Mouse (Mus musculus): ENCODE data around the gene Tnfrsf8. TPM values are rescaled to one million over a fixed set of nuclear protein-coding genes. Genes with fewer than 3 reads are reported as not detected.
"Not testable (repeated sequence)": the region's sequence is repeated elsewhere in the genome, so short reads cannot be mapped to it uniquely, and the experiment has no call there.

The Tnfrsf8 gene
- not detected in 2 replicates for polyA plus RNA-seq (2016; fragmentation: Nextera tagmentation; extraction: Ambion mirVana)

- H3K4me1 ChIP-seq, result no peaks in the 10 kb centered on the region
- H3K36me3 ChIP-seq, result no peaks in the 10 kb centered on the region
- H3K4me3 ChIP-seq, result no peak within 1 kb of the TSS
- DNase-seq (ENCODE audit: low spot score), result no peak
- no peak within 1 kb of the TSS for H3K27ac ChIP-seq
- H3K27me3 ChIP-seq (ENCODE audit: insufficient read depth, poor library complexity, severe bottlenecking), result peaks cover 32% of the 10 kb centered on the region
- WGBS, result 2% methylated on average over 24 of the region's 24 CpGs
- H3K9me3 ChIP-seq, result no peaks in the 10 kb centered on the region
These were observed at the start of gene Tnfrsf8 for GRCm38 (mm10) chr4:145314836-145315467. Gene Tnfrsf8, minus strand, starts transcription at chr4:145315164.

DNA sequence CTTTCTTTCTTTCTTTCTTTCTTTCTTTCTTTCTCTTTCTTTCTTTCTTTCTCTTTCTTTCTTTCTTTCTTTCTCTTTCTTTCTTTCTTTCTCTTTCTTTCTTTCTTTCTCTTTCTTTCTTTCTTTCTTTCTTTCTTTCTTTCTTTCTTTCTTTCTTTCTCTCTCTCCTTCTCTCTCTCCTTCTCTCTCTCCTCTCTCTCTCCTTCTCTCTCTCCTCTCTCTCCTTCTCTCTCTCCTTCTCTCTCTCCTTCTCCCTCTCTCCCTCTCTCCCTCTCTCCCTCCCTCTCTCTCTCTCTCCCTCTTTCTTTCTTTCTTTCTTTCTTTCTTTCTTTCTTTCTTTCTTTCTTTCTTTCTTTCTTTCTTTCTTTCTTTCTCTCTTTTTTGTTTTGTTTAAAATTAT lies 46.7 kb upstream of the Tnfrsf8 start:
- not testable (repeated sequence) for H3K9me3 ChIP-seq; H3K27ac ChIP-seq; DNase-seq (ENCODE audit: low spot score)

GRCm38 (mm10) chr4:145361065-145361464 lies 46.1 kb upstream of the Tnfrsf8 start:
- H3K27ac ChIP-seq, result no peak overlapping the region
- H3K4me3 ChIP-seq, result peak overlapping the region; percentile 41
- no peaks in the 10 kb centered on the region for H3K9me3 ChIP-seq
- H3K4me1 ChIP-seq, result no peaks in the 10 kb centered on the region
- WGBS, result 3% methylated on average over 12 of the region's 12 CpGs
- H3K36me3 ChIP-seq, result no peaks in the 10 kb centered on the region
- no peaks in the 10 kb centered on the region for H3K27me3 ChIP-seq (ENCODE audit: insufficient read depth, poor library complexity, severe bottlenecking)
- peak; percentile 81 for DNase-seq (ENCODE audit: low spot score)

More for the DNA sequence above, 46.7 kb upstream of the Tnfrsf8 start:
- not testable (repeated sequence) for H3K27me3 ChIP-seq (ENCODE audit: insufficient read depth, poor library complexity, severe bottlenecking); H3K4me3 ChIP-seq; H3K36me3 ChIP-seq; H3K4me1 ChIP-seq

- H3K4me1 ChIP-seq, result no peaks in the 10 kb centered on the region
- WGBS, result 48% methylated on average over 1 of the region's 1 CpGs
- H3K27ac ChIP-seq, result no peak overlapping the region
- H3K9me3 ChIP-seq, result no peaks in the 10 kb centered on the region
- no peak for DNase-seq (ENCODE audit: low spot score)
- H3K36me3 ChIP-seq, result no peaks in the 10 kb centered on the region
- H3K27me3 ChIP-seq (ENCODE audit: insufficient read depth, poor library complexity, severe bottlenecking), result no peaks in the 10 kb centered on the region
- no peak overlapping the region for H3K4me3 ChIP-seq
These were observed 45.6 kb upstream of the Tnfrsf8 start for GRCm38 (mm10) chr4:145360567-145360966.

DNA sequence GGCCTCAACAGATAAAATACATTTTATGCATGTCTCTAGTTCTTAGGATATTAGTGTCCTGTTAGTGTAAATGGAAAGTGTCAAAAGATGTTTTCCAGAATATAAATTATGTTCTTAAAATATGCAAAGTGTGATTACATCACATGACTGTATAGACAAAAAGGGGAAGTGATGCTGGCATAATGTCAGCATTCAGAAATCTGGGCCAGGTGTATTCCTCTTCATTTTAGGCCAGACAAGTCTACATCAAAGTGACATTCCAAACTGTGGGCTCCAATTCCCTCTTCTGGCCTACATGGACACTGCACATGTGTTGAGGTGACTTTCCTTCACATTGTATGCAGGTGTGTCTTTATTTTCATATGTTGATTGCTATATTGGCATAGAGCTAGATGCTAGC lies 41.3 kb upstream of the Tnfrsf8 start:
- Histone ChIP-seq H3K4me1 (no peaks in the 10 kb centered on the region), H3K27ac (no peak overlapping the region), H3K36me3 (no peaks in the 10 kb centered on the region), H3K9me3 (no peaks in the 10 kb centered on the region), H3K27me3 (ENCODE audit: insufficient read depth, poor library complexity, severe bottlenecking) (no peaks in the 10 kb centered on the region), H3K4me3 (no peak overlapping the region)
- DNase-seq (ENCODE audit: low spot score), result no peak

DNA sequence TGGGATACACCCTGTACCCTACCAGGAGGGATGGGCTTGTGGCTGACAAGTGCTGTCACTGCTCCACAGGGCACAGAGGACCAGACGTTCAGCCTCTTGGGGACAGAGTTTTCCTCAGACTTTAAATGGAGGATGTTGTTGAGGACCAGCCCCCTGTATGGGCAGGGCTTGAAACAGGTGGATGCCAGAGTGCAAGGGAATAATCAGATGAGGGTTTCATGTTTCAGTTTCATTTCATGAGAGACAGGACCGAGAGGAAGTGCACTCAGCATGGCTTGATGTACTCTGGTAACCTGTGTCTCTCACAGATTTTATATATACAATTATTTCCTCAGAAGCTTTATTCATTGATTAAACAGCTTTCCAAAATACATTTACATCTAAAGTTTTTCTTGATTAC lies 38.9 kb upstream of the Tnfrsf8 start:
- WGBS, result 38% methylated on average over 2 of the region's 2 CpGs
- no peaks in the 10 kb centered on the region for H3K9me3 ChIP-seq
- no peaks in the 10 kb centered on the region for H3K36me3 ChIP-seq
- DNase-seq (ENCODE audit: low spot score), result no peak
- H3K27ac ChIP-seq, result no peak overlapping the region
- no peaks in the 10 kb centered on the region for H3K4me1 ChIP-seq
- no peaks in the 10 kb centered on the region for H3K27me3 ChIP-seq (ENCODE audit: insufficient read depth, poor library complexity, severe bottlenecking)
- H3K4me3 ChIP-seq, result no peak overlapping the region

- no peaks in the 10 kb centered on the region for H3K27me3 ChIP-seq (ENCODE audit: insufficient read depth, poor library complexity, severe bottlenecking)
- H3K4me1 ChIP-seq, result no peaks in the 10 kb centered on the region
- no peak for DNase-seq (ENCODE audit: low spot score)
- no peaks in the 10 kb centered on the region for H3K9me3 ChIP-seq
- no peaks in the 10 kb centered on the region for H3K36me3 ChIP-seq
- H3K27ac ChIP-seq, result no peak overlapping the region
- H3K4me3 ChIP-seq, result no peak overlapping the region
- WGBS, result 84% methylated on average over 1 of the region's 1 CpGs
These were observed 30.0 kb upstream of the Tnfrsf8 start for GRCm38 (mm10) chr4:145344948-145345347.

- Histone ChIP-seq H3K27ac (no peak overlapping the region), H3K36me3 (no peaks in the 10 kb centered on the region), H3K4me3 (no peak overlapping the region), H3K27me3 (ENCODE audit: insufficient read depth, poor library complexity, severe bottlenecking) (no peaks in the 10 kb centered on the region), H3K4me1 (no peaks in the 10 kb centered on the region), H3K9me3 (no peaks in the 10 kb centered on the region)
- 77% methylated on average over 6 of the region's 6 CpGs for WGBS
- DNase-seq (ENCODE audit: low spot score), result no peak
These were observed 27.2 kb upstream of the Tnfrsf8 start for GRCm38 (mm10) chr4:145341879-145342809.

- DNase-seq (ENCODE audit: low spot score), result peak; percentile 71
- no peaks in the 10 kb centered on the region for H3K4me1 ChIP-seq
- H3K36me3 ChIP-seq, result no peaks in the 10 kb centered on the region
- no peaks in the 10 kb centered on the region for H3K27me3 ChIP-seq (ENCODE audit: insufficient read depth, poor library complexity, severe bottlenecking)
- no peaks in the 10 kb centered on the region for H3K9me3 ChIP-seq
- no peak overlapping the region for H3K27ac ChIP-seq
- 73% methylated on average over 9 of the region's 9 CpGs for WGBS
- H3K4me3 ChIP-seq, result no peak overlapping the region
These were observed 23.2 kb upstream of the Tnfrsf8 start for GRCm38 (mm10) chr4:145337906-145338858.

DNA sequence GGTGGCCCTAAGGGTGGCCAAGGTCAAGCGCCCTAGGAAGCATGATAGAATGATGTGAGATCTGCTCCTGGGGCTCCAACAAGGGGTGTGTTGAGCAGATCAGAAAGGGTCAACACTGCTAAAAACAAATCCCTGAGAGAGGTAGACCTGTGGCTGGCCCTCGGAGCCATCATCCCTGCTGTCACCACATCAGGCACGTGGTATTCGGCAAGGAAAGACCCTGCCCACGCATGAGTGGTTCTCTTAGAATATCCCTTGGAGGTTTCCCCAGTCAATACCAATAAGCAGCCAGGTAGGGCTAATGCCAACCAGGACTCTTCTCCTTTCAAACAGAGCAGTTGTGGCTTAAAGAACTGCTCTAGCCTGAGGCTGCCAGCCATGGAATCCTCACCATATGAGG lies 21.6 kb upstream of the Tnfrsf8 start:
- Histone ChIP-seq H3K4me1 (no peaks in the 10 kb centered on the region), H3K4me3 (no peak overlapping the region), H3K27me3 (ENCODE audit: insufficient read depth, poor library complexity, severe bottlenecking) (no peaks in the 10 kb centered on the region), H3K36me3 (no peaks in the 10 kb centered on the region), H3K9me3 (no peaks in the 10 kb centered on the region), H3K27ac (no peak overlapping the region)
- peak; percentile 58 for DNase-seq (ENCODE audit: low spot score)
- 79% methylated on average over 5 of the region's 5 CpGs for WGBS

- Histone ChIP-seq H3K4me1 (no peaks in the 10 kb centered on the region), H3K27ac (no peak overlapping the region), H3K4me3 (no peak overlapping the region), H3K27me3 (ENCODE audit: insufficient read depth, poor library complexity, severe bottlenecking) (no peaks in the 10 kb centered on the region), H3K36me3 (no peaks in the 10 kb centered on the region), H3K9me3 (no peaks in the 10 kb centered on the region)
- DNase-seq (ENCODE audit: low spot score), result no peak
- 63% methylated on average over 1 of the region's 1 CpGs for WGBS
These were observed 21.1 kb upstream of the Tnfrsf8 start for GRCm38 (mm10) chr4:145336019-145336418.

- WGBS, result 70% methylated on average over 3 of the region's 3 CpGs
- Histone ChIP-seq H3K9me3 (no peaks in the 10 kb centered on the region), H3K27me3 (ENCODE audit: insufficient read depth, poor library complexity, severe bottlenecking) (no peaks in the 10 kb centered on the region), H3K4me1 (no peaks in the 10 kb centered on the region), H3K27ac (no peak overlapping the region), H3K36me3 (no peaks in the 10 kb centered on the region), H3K4me3 (no peak overlapping the region)
- DNase-seq (ENCODE audit: low spot score), result no peak
These were observed 8.7 kb upstream of the Tnfrsf8 start for GRCm38 (mm10) chr4:145323631-145324030.
